In the genomic region with DNA sequence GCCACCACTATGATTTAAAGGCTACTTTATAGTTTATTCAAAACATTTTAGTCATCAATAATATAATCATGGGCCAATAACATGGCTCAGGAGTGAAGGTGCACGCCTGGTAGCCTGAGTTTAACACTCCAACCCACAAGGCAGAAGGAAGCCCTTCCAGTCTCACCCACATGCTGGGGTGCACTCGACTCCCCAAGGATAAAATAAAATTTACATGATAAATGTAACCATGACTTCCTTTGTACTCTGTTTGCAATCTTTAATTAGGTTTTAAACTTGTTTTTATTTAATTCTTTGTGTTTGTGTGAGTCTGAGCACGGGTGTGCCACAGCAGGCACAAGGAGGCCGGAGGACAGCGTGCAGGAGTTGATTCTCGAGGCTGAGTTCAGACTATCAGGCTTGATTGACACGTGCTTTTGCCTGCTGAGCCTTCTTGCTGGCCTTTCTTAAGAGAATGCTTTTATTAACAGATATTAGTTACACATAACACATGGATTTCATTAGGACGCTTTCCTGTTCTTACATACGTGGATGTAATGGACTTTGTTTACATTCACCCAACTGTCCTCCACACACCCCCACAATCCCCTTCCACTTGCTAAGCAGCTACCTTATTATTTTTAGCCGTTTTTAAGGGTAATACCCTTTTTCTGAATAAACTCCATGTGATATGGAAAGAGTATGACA, we compare ENCODE assay signal across 18 mouse cellular contexts. TPM values are rescaled to one million over a fixed set of nuclear protein-coding genes. Genes with fewer than 3 reads are reported as not detected.
DNase-seq lines count a peak whose midpoint lies in the region; ATAC-seq lines count a peak whose summit lies in the region.
"Had no signal": no experiment of that assay in that cellular context is flagged by ENCODE, and none has a peak within 500 bp of the region (broad histone marks: within the 10 kb centered on the region; RNA-seq: fewer than 3 reads in every experiment).

No protein-coding gene starts in this region.

- no peak for DNase-seq in heart, adult 9 months (ENCODE audit: low spot score in 2 of 2)
- peak; percentile 53 for DNase-seq in ES-CJ7 (ENCODE audit: low read depth, low spot score)
- DNase-seq in ZHBTc4 (ENCODE audit: low read depth, low spot score): peak; percentile 37
- DNase-seq in MN1 (ENCODE audit: low spot score): no peak
- no peak for DNase-seq in layer of hippocampus, postnatal 10 days (ENCODE audit: low spot score in 2 of 2)
- DNase-seq: cerebellum, adult 9-10 months; heart, postnatal 14 days; thymus, adult 2 months had no signal

- peak overlapping the region; percentile 15; the same call in 1 of the 2 replicates for H3K4me3 ChIP-seq in heart, embryonic 13.5 days
- peak overlapping the region; percentile 50 for H3K4me3 ChIP-seq in megakaryocyte, embryonic 14.5 days (replicated peaks)
- H3K4me3 ChIP-seq: forebrain, embryonic 10.5 days; midbrain, embryonic 15.5 days; neural tube, embryonic 15.5 days had no signal

- H3K27ac ChIP-seq in heart, embryonic 13.5 days (replicated peaks): peak overlapping the region; percentile 61
- H3K27ac ChIP-seq: forebrain, embryonic 10.5 days; hindbrain, embryonic 14.5 days; liver, embryonic 14.5 days; macrophage; midbrain, embryonic 15.5 days; neural tube, embryonic 15.5 days had no signal

- WGBS in heart, embryonic 13.5 days: 54% methylated on average over 10 of the region's 10 CpGs

- no peaks in the 10 kb centered on the region for H3K27me3 ChIP-seq in heart, embryonic 13.5 days (replicated peaks)
- H3K27me3 ChIP-seq in megakaryocyte, embryonic 14.5 days (replicated peaks): peaks cover 29% of the 10 kb centered on the region
- H3K27me3 ChIP-seq: midbrain, embryonic 15.5 days; neural tube, embryonic 15.5 days had no signal

- H3K36me3 ChIP-seq in heart, embryonic 13.5 days: no peaks in the 10 kb centered on the region
- no peaks in the 10 kb centered on the region for H3K36me3 ChIP-seq in megakaryocyte, embryonic 14.5 days (replicated peaks; ENCODE audit: low read length)
- H3K36me3 ChIP-seq: G1E; midbrain, embryonic 15.5 days; neural tube, embryonic 15.5 days had no signal

- peaks cover 81% of the 10 kb centered on the region for H3K4me1 ChIP-seq in heart, embryonic 13.5 days
- H3K4me1 ChIP-seq in megakaryocyte, embryonic 14.5 days: peaks cover 17% of the 10 kb centered on the region

- H3K9me3 ChIP-seq in heart, embryonic 13.5 days: no peaks in the 10 kb centered on the region
- H3K9me3 ChIP-seq in megakaryocyte, embryonic 14.5 days: no peaks in the 10 kb centered on the region
- H3K9me3 ChIP-seq: forebrain, embryonic 10.5 days; G1E; midbrain, embryonic 15.5 days; neural tube, embryonic 15.5 days had no signal

- peak overlapping the region; percentile 59 for H3K4me2 ChIP-seq in heart, embryonic 13.5 days
- H3K4me2 ChIP-seq: hindbrain, embryonic 14.5 days; midbrain, embryonic 15.5 days; neural tube, embryonic 15.5 days had no signal

- no peak for ATAC-seq in heart, embryonic 13.5 days (ENCODE audit: extremely low read depth, insufficient number of reproducible peaks, low FRiP score, low TSS enrichment)
- no peak for ATAC-seq in megakaryocyte, adult 5-6 weeks (ENCODE audit: poor library complexity, severe bottlenecking)

- peak overlapping the region; percentile 62 for H3K9ac ChIP-seq in heart, embryonic 13.5 days
- H3K9ac ChIP-seq: hindbrain, embryonic 14.5 days; liver, embryonic 14.5 days; midbrain, embryonic 15.5 days; neural tube, embryonic 15.5 days had no signal

RNA-seq across cellular contexts. Expression of gene Igf2bp2, which starts 13.3 kb away (rescaled TPM):
- polyA plus RNA-seq in heart, embryonic 13.5 days (2015; fragmentation: Nextera tagmentation; extraction: Ambion mirVana): 51.4 and 53.2 TPM in 2 replicates
- polyA plus RNA-seq in megakaryocyte, embryonic 14.5 days (2012; ENCODE audit: insufficient read depth, low replicate concordance): 3.1 and 7.6 TPM in 2 replicates
- total RNA-seq in megakaryocyte, adult 5-6 weeks (2015): 0.32 and 0.49 TPM in 2 replicates
- total RNA-seq in megakaryocyte, adult 5-6 weeks (2017): 0.45 and 0.99 TPM in 2 replicates
- total RNA-seq in layer of hippocampus, postnatal 10 days (2021): 1 to 10 TPM in 1 of 2 experiments, under 1 TPM in 1; 0.76 to 1.3 TPM

Comparison
In these comparisons a context has a peak if more than half of its experiments do, and no peak if none do; other contexts are left out.
1. DNase-seq: peak in ES-CJ7 (single experiment) and ZHBTc4 (single experiment); none in heart, adult 9 months (0 of 2), MN1 (single experiment) and layer of hippocampus, postnatal 10 days (0 of 2).